Mouse (Mus musculus) erythroblast, embryonic 14.5 days (primary cell): Measurements from ENCODE around the gene Snap29. TPM values are rescaled to one million over a fixed set of nuclear protein-coding genes. Genes with fewer than 3 reads are reported as not detected.
A peak's percentile ranks its signal among the peaks of the same experiment; 100 is the strongest.

Source experiments
- H3K27me3 ChIP-seq: 2 replicates; pipeline ENCODE4 v1.6.1; 2012; ENCODE audit warnings: inconsistent platforms; ENCODE audit not compliant: control insufficient read depth
- H3K36me3 ChIP-seq: 2 replicates; pipeline ENCODE4 v1.6.1; 2012; ENCODE audit warnings: mild to moderate bottlenecking, inconsistent platforms; ENCODE audit not compliant: control insufficient read depth
- H3K4me1 ChIP-seq: 2 replicates; pipeline ENCODE4 v1.6.1; 2012; ENCODE audit warnings: inconsistent platforms; ENCODE audit not compliant: control insufficient read depth
- H3K4me3 ChIP-seq: replicated peaks from 2 replicates; pipeline ENCODE3; 2012; ENCODE audit warnings: moderate library complexity, mild to moderate bottlenecking, inconsistent platforms
- H3K9me3 ChIP-seq: 2 replicates; pipeline ENCODE4 v1.6.1; 2012; ENCODE audit warnings: low read length, inconsistent platforms, mixed read lengths; ENCODE audit not compliant: control insufficient read depth
- GATA1 ChIP-seq: IDR thresholded peaks from 2 replicates; pipeline ENCODE4 v1.6.1; 2012; ENCODE audit warnings: low read length, inconsistent platforms, mixed read lengths
- TAL1 ChIP-seq: IDR thresholded peaks from 3 replicates; pipeline ENCODE4 v1.6.1; 2012; ENCODE audit warnings: low read length, inconsistent platforms, mixed read lengths
- polyA plus RNA-seq: library from polyadenylated mRNA; stranded (reverse); fragments of >175 nt; gene quantifications from 2 replicates; pipeline ENCODE4 v1.2.3, GENCODE M21; 2012

The Snap29 gene
- polyA plus RNA-seq, 1 experiment, result 0.66 TPM

DNA sequence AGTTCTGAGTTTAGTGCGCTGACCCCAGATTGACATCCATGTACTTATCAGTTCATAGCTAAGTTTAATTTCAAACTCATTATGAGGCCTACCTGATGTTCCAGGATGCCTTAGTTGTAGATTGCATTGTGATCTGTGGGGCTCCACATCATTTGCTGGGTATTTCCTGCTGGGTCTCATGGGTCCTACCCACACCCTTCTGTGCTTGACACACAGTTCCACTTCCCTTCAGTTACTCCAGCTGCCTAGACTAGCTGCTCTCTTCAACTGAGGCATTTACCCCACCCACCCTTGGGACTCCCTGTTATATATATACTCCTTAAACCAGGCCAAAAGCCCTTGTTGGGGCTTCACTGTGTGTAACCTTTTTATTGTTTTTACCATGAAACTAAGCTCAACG lies 3.3 kb downstream of the Snap29 start:
- TF ChIP-seq GATA1 (no peak), TAL1 (no peak)
- Histone ChIP-seq H3K4me1 (peaks cover 57% of the 10 kb centered on the region), H3K36me3 (peaks cover 22% of the 10 kb centered on the region), H3K4me3 (no peak overlapping the region), H3K9me3 (no peaks in the 10 kb centered on the region), H3K27me3 (no peaks in the 10 kb centered on the region)

GRCm38 (mm10) chr16:17410209-17410608 lies 4.4 kb downstream of the Snap29 start:
- TF ChIP-seq TAL1, result no peak
- TF ChIP-seq GATA1, result no peak
- Histone ChIP-seq H3K4me1 (peaks cover 46% of the 10 kb centered on the region), H3K9me3 (no peaks in the 10 kb centered on the region), H3K27me3 (no peaks in the 10 kb centered on the region), H3K36me3 (peaks cover 22% of the 10 kb centered on the region), H3K4me3 (no peak overlapping the region)

GRCm38 (mm10) chr16:17423021-17423420 lies 17.2 kb downstream of the Snap29 start:
- H3K4me3 ChIP-seq, result no peak overlapping the region
- peaks cover 73% of the 10 kb centered on the region for H3K36me3 ChIP-seq
- H3K27me3 ChIP-seq, result no peaks in the 10 kb centered on the region
- no peaks in the 10 kb centered on the region for H3K4me1 ChIP-seq
- H3K9me3 ChIP-seq, result no peaks in the 10 kb centered on the region
- TF ChIP-seq GATA1, result no peak
- TF ChIP-seq TAL1, result no peak

- Histone ChIP-seq H3K36me3 (peaks cover 29% of the 10 kb centered on the region), H3K9me3 (no peaks in the 10 kb centered on the region), H3K4me3 (no peak overlapping the region), H3K27me3 (no peaks in the 10 kb centered on the region; the same call in 1 of the 2 replicates), H3K4me1 (no peaks in the 10 kb centered on the region)
- TF ChIP-seq TAL1 (no peak), GATA1 (no peak)
Observed at GRCm38 (mm10) chr16:17432576-17432975, 26.8 kb downstream of the Snap29 start.

- Histone ChIP-seq H3K4me3 (peak within 1 kb of the TSS; percentile 98), H3K9me3 (peaks cover under 1% of the 10 kb centered on the region), H3K36me3 (peaks cover 20% of the 10 kb centered on the region), H3K27me3 (0 out of 2 replicates have a peak, but pooled peaks cover 3% of the 10 kb centered on the region), H3K4me1 (peaks cover 39% of the 10 kb centered on the region)
- TF ChIP-seq TAL1 (no peak), GATA1 (no peak)
Observed at GRCm38 (mm10) chr16:17451541-17452372, 46.0 kb downstream of the Snap29 start, which contains the start of gene Crkl. TSS of gene Crkl (plus strand) at chr16:17451987.

DNA sequence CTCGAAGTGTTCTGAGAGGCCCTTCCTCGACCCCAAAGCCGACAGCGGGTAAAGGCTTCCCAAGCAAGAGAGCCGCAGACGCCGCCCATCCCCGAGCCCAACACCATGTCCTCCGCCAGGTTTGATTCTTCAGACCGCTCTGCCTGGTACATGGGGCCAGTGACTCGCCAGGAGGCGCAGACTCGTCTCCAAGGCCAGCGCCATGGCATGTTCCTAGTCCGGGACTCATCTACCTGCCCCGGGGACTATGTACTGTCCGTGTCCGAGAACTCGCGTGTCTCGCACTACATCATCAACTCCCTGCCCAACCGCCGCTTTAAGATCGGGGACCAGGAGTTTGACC lies 46.6 kb downstream of the Snap29 start:
- H3K4me1 ChIP-seq, result peaks cover 44% of the 10 kb centered on the region
- H3K9me3 ChIP-seq, result no peaks in the 10 kb centered on the region
- H3K4me3 ChIP-seq, result peak overlapping the region; percentile 98
- peaks cover 26% of the 10 kb centered on the region for H3K36me3 ChIP-seq
- TF ChIP-seq TAL1, result no peak
- no peak for TF ChIP-seq GATA1
- H3K27me3 ChIP-seq, result 0 out of 2 replicates have a peak, but pooled peaks cover 3% of the 10 kb centered on the region

- H3K4me1 ChIP-seq, result peaks cover 61% of the 10 kb centered on the region
- TF ChIP-seq TAL1 (no peak), GATA1 (no peak)
- peaks cover 66% of the 10 kb centered on the region for H3K36me3 ChIP-seq
- no peaks in the 10 kb centered on the region for H3K27me3 ChIP-seq
- H3K4me3 ChIP-seq, result no peak overlapping the region
- no peaks in the 10 kb centered on the region for H3K9me3 ChIP-seq
Observed at GRCm38 (mm10) chr16:17456901-17457300, 51.1 kb downstream of the Snap29 start.

DNA sequence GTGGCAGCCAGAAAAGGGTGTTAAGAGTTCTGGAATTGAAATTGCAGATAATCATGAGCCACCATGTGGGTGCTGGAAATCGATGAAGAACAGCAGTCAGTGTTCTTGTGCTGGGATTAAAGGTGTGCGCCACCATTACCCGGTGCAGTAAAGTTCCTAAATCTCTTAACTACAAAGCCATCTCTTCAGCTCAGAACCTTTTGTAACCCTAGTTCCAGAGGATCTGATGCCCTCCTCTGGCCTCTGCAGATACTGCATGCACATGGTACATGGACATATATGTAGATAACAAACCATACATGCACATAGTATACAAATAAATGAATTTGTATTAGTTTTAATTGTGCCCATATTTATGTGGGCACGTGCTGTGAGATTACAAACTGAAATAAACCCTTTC lies 54.5 kb downstream of the Snap29 start:
- H3K27me3 ChIP-seq, result no peaks in the 10 kb centered on the region
- peaks cover 52% of the 10 kb centered on the region for H3K4me1 ChIP-seq
- no peak overlapping the region for H3K4me3 ChIP-seq
- TF ChIP-seq GATA1 (no peak), TAL1 (no peak)
- H3K9me3 ChIP-seq, result no peaks in the 10 kb centered on the region
- H3K36me3 ChIP-seq, result peaks cover 79% of the 10 kb centered on the region

GRCm38 (mm10) chr16:17461596-17461995 lies 55.8 kb downstream of the Snap29 start:
- Histone ChIP-seq H3K4me1 (peaks cover 43% of the 10 kb centered on the region), H3K36me3 (peaks cover 73% of the 10 kb centered on the region), H3K4me3 (no peak overlapping the region), H3K27me3 (no peaks in the 10 kb centered on the region), H3K9me3 (no peaks in the 10 kb centered on the region)
- TF ChIP-seq GATA1, result no peak
- no peak for TF ChIP-seq TAL1
